Mouse (Mus musculus): ENCODE measurements around the gene Gm20441.
A peak's percentile ranks its signal among the peaks of the same experiment; 100 is the strongest.
"Not testable (repeated sequence)": the region's sequence is repeated elsewhere in the genome, so short reads cannot be mapped to it uniquely, and the experiment has no call there.

The Gm20441 gene

DNA sequence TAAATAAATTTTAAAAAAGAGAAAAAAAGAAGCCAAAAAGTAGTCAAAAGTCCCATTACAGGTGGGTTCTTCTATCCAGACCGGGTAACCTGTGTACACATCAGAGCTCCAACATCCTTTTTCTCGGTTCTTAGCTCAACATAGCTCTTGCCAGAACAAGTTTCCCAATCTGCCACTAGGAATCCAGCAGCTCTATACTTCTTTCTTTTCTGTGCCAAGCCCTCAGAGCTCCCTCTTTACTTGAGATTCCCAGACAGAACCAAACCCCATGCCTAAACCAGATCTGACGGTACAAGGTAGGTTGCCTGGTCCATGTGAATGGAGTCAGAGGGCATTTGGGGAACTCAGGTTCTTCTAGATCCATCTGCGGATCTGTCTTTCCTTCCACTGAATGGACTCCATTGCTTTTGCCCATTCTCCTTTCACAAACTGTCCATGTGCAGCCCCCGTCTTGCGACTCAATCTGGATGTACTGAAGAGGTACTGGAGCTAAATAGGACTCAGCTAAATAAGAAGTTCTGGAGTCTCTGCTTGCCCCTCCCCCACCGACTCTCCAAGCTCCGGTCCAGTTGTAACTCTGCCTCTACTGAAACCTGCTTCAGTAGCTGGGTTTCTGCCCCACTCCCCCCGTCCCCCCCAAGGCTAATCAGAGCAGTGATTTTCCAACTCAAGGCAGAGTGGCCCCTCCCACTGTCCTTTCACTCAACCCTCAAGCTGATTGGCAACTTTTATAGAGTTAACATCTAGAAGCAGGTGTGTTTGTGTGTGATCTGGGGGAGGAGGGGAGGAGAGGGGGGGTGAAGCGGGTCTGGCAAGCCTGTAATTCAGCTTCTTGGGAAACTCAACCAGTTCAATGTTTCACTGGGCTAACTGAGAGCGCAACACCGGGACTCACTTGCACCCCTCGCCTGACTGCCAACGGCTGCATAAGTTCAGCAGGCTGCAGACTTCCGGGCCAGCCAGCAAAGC, 1.3 kb downstream of the Gm20441 start:
- DNase-seq (ENCODE audit: low spot score in 2 of 2) = no peak

GRCm38 (mm10) chr10:75777885-75778284, 2.9 kb downstream of the Gm20441 start:
- no peak for DNase-seq (ENCODE audit: low spot score in 2 of 2)

DNA sequence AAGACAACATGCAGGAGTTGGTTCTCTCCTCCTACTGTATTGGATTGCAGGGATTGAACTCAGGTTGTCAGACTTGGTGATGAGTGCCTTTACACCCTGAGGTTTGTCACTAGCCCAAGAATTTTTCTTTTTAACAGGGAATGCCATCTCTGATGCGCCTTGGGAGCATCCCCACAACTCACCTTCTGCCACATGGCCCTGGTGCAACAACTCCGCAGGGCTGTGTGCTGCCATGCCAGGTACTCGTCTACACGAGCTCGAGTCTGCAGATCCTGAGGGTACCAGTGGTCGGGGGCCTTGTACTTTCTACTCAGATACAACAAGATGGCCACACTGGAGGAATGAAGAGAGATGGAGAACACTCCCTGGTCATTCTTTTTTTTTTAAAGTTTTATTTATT, 4.2 kb downstream of the Gm20441 start:
- DNase-seq (ENCODE audit: low spot score in 2 of 2) = no peak

- no peak for DNase-seq (ENCODE audit: low spot score in 2 of 2)
Measured at GRCm38 (mm10) chr10:75774587-75774986, 6.2 kb downstream of the Gm20441 start.

GRCm38 (mm10) chr10:75774102-75774501, 6.7 kb downstream of the Gm20441 start:
- no peak for DNase-seq (ENCODE audit: low spot score in 2 of 2)

DNA sequence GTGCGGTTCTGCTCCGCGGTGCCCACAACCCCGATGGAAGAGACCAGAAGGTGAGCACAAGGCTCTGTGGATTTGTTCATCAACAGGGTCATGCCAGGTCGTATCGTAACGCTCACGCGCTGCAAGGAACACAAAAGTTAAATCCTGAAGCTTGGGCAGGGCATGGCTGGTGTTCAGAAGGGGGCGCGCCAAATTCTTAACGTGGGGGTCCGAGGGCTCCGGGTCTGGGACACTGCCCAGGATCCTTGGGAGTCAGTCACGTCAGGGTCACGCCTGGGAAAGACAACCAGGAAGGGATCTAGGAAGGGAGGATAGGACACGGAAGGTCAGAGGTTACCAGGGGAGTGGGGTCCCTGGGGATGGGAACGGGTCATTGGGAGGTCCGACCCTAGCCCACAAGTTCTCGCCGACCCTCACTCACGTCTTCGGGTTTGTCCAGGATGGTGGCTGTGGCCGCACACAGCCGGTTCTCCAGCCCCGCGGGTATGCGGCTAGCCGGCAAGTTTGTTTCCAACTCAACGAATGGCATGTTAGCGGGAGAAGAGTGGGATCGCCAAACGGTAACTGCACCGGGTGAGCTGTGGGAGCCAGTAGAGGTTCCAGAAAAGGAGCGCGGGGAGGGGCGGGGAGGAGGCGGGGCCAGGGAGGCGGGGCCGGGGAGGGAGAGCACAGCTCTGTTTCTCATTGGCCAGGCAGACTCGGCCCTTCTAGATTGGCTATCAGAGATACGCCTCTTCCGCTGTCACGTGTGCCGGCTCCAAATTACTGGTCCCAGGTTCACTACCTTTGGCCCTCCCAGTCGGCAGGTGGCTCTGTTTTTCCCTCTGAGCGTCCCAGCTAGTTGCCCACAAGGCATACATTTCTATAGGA, 7.7 kb downstream of the Gm20441 start, which contains the start of gene Ddt:
Gene Ddt, minus strand, starts transcription at position 620 of the 870 bp plus-strand sequence.
- peak; percentile 44 to 64 for DNase-seq (ENCODE audit: low spot score in 2 of 2)

- DNase-seq (ENCODE audit: low spot score in 2 of 2) = not testable (repeated sequence)
Measured at GRCm38 (mm10) chr10:75767756-75768155, 13.0 kb downstream of the Gm20441 start.

GRCm38 (mm10) chr10:75766856-75767255, 13.9 kb downstream of the Gm20441 start:
- no peak for DNase-seq (ENCODE audit: low spot score in 2 of 2)

DNA sequence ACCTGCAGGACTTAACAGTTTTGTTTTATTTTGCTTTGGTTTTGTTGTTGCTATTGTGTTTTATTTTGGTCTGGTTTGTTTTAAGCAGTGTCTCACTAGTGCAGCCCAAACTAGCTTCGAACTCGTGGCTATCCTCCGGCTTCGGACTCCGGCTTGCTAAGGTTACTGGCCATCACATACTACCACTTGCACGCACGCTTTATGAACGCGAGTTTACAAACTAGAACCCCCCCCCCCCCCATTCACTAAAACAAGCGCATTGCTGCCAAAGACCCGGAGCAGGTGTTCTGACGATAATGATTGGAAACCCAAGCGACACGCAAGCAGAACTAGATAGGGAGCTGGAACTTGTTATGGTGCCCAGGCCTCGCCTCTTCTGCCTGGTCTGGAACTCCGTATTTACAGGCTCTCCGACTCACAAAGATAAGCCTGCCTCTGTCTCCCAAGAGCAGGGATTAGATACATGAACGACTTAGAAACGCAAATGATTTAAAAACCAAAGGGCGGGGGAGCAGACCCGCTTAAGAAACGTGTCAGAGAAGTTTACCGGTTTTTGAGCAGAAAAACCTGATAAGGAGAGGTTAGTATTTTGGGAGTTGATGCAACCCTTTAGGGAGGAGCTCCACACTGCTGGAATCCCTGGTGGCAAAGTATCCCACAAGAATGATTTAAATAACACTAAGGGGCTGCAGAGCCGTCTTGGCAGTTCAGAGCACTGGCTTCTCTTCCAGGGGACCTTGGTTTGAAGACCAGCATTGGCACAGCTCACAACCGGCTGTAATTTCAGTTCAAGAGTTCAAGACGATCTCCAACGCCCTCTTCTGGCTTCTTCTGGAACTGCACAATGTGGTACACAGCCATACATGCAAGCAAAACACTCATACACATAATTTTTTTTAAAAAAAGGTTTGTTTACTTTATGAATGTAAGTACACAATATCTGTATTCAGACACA, 16.0 kb downstream of the Gm20441 start:
- DNase-seq (ENCODE audit: low spot score in 2 of 2) = peak in 1 of 2 experiments; percentile 50

- DNase-seq (ENCODE audit: low spot score in 2 of 2) = peak; percentile 94 to 96
Measured at GRCm38 (mm10) chr10:75763682-75764518, 16.9 kb downstream of the Gm20441 start, which contains the start of gene Cabin1. TSS of gene Cabin1 (minus strand) at chr10:75764341.

DNA sequence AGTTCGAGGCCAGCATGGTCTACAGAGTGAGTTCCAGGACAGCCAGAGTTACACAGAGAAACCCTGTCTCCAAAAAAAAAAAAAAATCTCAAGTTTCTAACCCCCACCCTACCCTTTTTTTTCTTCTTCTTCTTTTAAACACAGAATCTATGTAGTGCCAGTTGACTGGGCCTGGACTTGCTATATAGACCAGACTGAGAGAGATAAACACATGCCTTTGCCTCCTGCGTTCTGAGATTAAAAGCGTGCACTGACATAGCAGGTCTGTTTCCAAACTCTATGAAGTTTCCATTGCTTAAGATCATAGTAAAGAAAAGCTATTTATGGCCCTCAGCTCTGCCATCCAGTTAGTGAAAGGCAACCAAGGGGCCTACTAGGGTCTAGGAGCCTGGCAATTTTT, 18.3 kb downstream of the Gm20441 start:
- no peak for DNase-seq (ENCODE audit: low spot score in 2 of 2)

- DNase-seq (ENCODE audit: low spot score in 2 of 2) = no peak
Measured at GRCm38 (mm10) chr10:75760311-75760710, 20.4 kb downstream of the Gm20441 start.

GRCm38 (mm10) chr10:75756719-75757118, 24.0 kb downstream of the Gm20441 start:
- no peak for DNase-seq (ENCODE audit: low spot score in 2 of 2)

GRCm38 (mm10) chr10:75744017-75744416, 36.7 kb downstream of the Gm20441 start:
- peak; percentile 81 to 84 for DNase-seq (ENCODE audit: low spot score in 2 of 2)

DNA sequence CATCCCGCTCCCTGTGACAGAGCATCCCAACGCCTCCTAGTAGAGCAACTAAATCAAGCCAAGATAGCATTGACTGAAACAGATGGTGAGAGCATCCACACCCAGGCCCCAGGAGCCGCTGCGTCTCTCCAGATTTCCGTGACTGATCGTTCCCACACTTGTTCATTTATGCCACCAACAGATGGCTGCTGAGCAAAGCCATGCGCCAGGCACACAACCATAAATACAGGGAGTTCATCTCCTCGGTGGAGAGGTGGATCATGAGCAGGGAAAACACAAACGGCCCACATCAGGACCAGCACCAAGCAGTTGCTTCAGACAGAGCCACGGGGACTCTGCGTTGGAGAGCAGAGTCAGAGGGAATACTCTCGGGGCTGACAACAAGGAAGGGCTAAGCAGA, 37.4 kb downstream of the Gm20441 start:
- DNase-seq (ENCODE audit: low spot score in 2 of 2) = peak; percentile 46 to 60

GRCm38 (mm10) chr10:75740866-75741265, 39.9 kb downstream of the Gm20441 start:
- DNase-seq (ENCODE audit: low spot score in 2 of 2) = no peak

DNA sequence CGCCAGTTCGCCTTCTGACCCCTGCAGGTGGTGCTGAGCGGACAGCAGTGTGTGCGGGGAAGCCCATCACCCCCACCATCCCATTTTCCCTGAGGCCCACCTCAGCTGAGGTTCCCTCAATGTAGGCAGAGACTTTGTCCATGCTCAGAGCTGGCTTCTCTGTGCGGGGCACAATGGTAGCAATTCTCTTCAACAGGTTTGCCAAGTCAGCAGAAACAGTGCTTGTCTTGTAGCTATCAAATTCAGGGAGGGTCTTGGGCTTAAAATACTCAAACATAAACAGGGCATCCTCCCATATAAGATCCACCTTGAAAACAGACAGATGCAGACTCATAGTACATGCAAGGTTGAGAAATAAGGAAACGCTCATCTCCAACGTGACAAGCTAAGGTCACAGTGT, 55.3 kb downstream of the Gm20441 start:
- no peak for DNase-seq (ENCODE audit: low spot score in 2 of 2)
